Mouse (Mus musculus) thymus, adult 2 months (tissue): ENCODE measurements around the gene Apol7b. TPM values are rescaled to one million over a fixed set of nuclear protein-coding genes. Genes with fewer than 3 reads are reported as not detected.
"Not testable (repeated sequence)": the region's sequence is repeated elsewhere in the genome, so short reads cannot be mapped to it uniquely, and the experiment has no call there.

Experiments used
- DNase-seq: peaks from one replicate; pipeline ENCODE4 v3.0.0; 2021
- H3K27ac ChIP-seq: fragments of 200-500 bp; 2 replicates; pipeline ENCODE4 v1.5.1; 2012; ENCODE audit warnings: low read length, control low read depth; ENCODE audit not compliant: control insufficient read depth, insufficient read depth
- H3K27me3 ChIP-seq: fragments of 200-500 bp; 2 replicates; pipeline ENCODE4 v1.6.1; 2012; ENCODE audit warnings: mild to moderate bottlenecking, low read length, moderate library complexity, mixed read lengths; ENCODE audit not compliant: control insufficient read depth, insufficient read depth
- H3K36me3 ChIP-seq: fragments of 200-500 bp; 2 replicates; pipeline ENCODE4 v1.6.1; 2012; ENCODE audit warnings: mild to moderate bottlenecking, low read length, moderate library complexity; ENCODE audit not compliant: control insufficient read depth, insufficient read depth
- H3K4me1 ChIP-seq: fragments of 200-500 bp; replicated peaks from 2 replicates; pipeline ENCODE4 v1.6.1; 2012; ENCODE audit warnings: low read length; ENCODE audit not compliant: control insufficient read depth, insufficient read depth
- H3K4me3 ChIP-seq: fragments of 200-500 bp; 2 replicates; pipeline ENCODE4 v1.5.1; 2012; ENCODE audit warnings: mild to moderate bottlenecking, low read length, control low read depth, moderate library complexity; ENCODE audit not compliant: control insufficient read depth, insufficient read depth
- WGBS: fragments of 180-500 bp; shearing (Covaris S2); methylation state at CpG from one replicate; pipeline ENCODE4 v1.1.7; 2018; 5-methylcytosine and 5-hydroxymethylcytosine counted together
- polyA plus RNA-seq: library from polyadenylated mRNA; depleted of rRNA; stranded (reverse); fragments of >200 nt; gene quantifications from 2 replicates; pipeline ENCODE4 v1.2.3, GENCODE M21; 2012

Gene Apol7b
- polyA plus RNA-seq, 1 experiment = 0.27 TPM

- not testable (repeated sequence) for DNase-seq, H3K27ac ChIP-seq, H3K27me3 ChIP-seq, H3K4me3 ChIP-seq, H3K36me3 ChIP-seq, H3K4me1 ChIP-seq
- WGBS = 46% methylated on average over 3 of the region's 7 CpGs
Observed at GRCm38 (mm10) chr15:77422925-77423324, 24.4 kb downstream of the Apol7b start.

- H3K27me3 ChIP-seq, H3K4me3 ChIP-seq, H3K27ac ChIP-seq, H3K4me1 ChIP-seq, H3K36me3 ChIP-seq, DNase-seq: not testable (repeated sequence)
- no CpG with 5 or more reads among the region's 3 CpGs for WGBS
Observed at GRCm38 (mm10) chr15:77419657-77420056, 27.6 kb downstream of the Apol7b start.

DNA sequence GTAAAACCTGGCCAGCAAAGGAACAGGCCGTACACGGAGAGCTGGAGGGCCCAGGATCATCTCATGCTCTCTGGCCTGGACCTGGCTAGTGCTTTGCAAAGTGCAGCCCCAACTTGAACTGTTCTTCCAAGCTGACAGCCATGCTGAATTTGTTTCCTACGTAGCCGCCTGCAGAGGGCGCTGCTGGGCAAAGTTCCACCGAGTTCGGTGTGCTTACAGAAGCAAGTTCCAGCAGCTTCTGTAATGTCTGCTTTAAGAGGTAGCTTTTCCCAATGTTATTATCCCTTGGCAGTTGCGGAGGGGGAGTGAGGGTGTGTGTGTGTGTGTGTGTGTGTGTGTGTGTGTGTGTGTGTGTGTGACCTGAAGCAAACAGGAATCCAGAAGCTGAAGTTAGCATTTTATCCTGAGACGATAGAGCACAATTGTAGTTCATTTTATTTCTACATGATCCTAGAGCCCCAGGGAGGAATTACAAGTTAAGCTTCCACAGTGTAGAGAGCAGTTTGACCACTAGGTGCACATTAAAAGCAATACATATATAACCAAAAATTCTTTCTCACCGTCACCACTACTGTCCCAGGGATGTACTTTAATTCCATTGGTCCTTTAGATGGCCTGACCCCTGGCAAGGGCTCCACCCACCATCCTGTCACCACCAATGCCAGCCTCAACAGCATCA is 30.5 kb downstream of the Apol7b start:
- H3K4me3 ChIP-seq, H3K27me3 ChIP-seq, H3K27ac ChIP-seq, H3K36me3 ChIP-seq, H3K4me1 ChIP-seq, DNase-seq: not testable (repeated sequence)
- WGBS = 29% methylated on average over 3 of the region's 10 CpGs

GRCm38 (mm10) chr15:77415653-77416052 is 31.6 kb downstream of the Apol7b start:
- H3K4me3 ChIP-seq, H3K4me1 ChIP-seq, DNase-seq, H3K36me3 ChIP-seq, H3K27me3 ChIP-seq, H3K27ac ChIP-seq: not testable (repeated sequence)
- 65% methylated on average over 2 of the region's 2 CpGs for WGBS

- H3K4me1 ChIP-seq, H3K27me3 ChIP-seq, H3K4me3 ChIP-seq, H3K27ac ChIP-seq, H3K36me3 ChIP-seq, DNase-seq: not testable (repeated sequence)
- 26% methylated on average over 4 of the region's 4 CpGs for WGBS
Observed at GRCm38 (mm10) chr15:77412695-77413094, 34.6 kb downstream of the Apol7b start.

DNA sequence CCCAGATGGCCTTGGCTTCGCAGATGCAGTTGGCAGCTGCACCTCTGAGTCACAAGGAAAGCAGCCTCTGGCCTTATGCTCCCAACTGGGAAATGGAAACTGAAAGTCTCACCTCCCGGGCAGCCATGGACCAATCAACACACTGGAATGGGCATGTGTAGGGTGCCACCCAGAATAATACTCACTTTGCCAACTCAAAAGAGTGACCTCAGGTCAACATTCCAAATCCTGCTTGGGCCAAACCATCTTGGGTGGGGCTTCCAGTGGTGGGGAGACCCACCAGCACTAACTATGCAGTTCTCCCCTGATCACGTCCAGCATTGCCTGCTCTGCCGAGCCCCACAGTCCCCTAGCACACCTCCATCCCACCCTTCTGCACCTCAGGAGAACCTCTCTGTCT is 36.3 kb downstream of the Apol7b start, which contains the start of gene Apol9a:
Gene Apol9a, minus strand, starts transcription at position 101 of the 400 bp plus-strand sequence.
- H3K4me1 ChIP-seq, DNase-seq, H3K27me3 ChIP-seq, H3K4me3 ChIP-seq, H3K27ac ChIP-seq, H3K36me3 ChIP-seq: not testable (repeated sequence)
- WGBS = 80% methylated on average over 1 of the region's 4 CpGs

DNA sequence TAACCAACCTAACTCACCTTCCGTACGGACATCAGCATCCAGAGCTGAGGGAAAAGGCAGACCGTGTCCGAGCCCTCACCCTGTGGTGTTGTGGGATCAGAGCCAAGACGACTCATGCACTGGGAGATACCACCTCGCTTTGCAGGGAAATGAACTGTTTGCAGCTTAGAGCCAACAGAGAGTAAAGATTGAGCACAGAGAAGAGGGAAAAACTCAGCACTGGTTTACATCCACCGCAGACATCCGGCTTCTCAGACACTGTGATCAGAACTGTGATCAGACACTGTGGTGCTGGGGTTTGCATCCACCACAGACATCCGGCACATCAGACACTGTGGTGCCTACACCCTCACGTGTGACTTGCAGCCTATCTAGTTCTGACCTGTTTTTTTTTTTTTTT is 40.9 kb downstream of the Apol7b start:
- not testable (repeated sequence) for H3K36me3 ChIP-seq, H3K4me1 ChIP-seq, H3K4me3 ChIP-seq, H3K27ac ChIP-seq, H3K27me3 ChIP-seq
- peak; percentile 71 for DNase-seq
- WGBS = 71% methylated on average over 10 of the region's 10 CpGs

GRCm38 (mm10) chr15:77399027-77399426 is 48.3 kb downstream of the Apol7b start, which contains the start of gene Apol7a:
TSS of gene Apol7a (minus strand) at chr15:77399110.
- not testable (repeated sequence) for H3K27ac ChIP-seq, H3K4me3 ChIP-seq, H3K4me1 ChIP-seq, H3K27me3 ChIP-seq, H3K36me3 ChIP-seq, DNase-seq
- 67% methylated on average over 9 of the region's 9 CpGs for WGBS

- not testable (repeated sequence) for H3K27ac ChIP-seq, DNase-seq, H3K36me3 ChIP-seq, H3K4me3 ChIP-seq, H3K4me1 ChIP-seq, H3K27me3 ChIP-seq
- 83% methylated on average over 11 of the region's 11 CpGs for WGBS
Observed at GRCm38 (mm10) chr15:77397450-77398132, 49.7 kb downstream of the Apol7b start.

GRCm38 (mm10) chr15:77393832-77394231 is 53.5 kb downstream of the Apol7b start:
- H3K36me3 ChIP-seq, H3K4me3 ChIP-seq, H3K4me1 ChIP-seq, DNase-seq, H3K27ac ChIP-seq, H3K27me3 ChIP-seq: not testable (repeated sequence)
- 54% methylated on average over 3 of the region's 3 CpGs for WGBS
